ENCODE assay signal across 27 mouse cellular contexts in genomic region chr8:76182520-76182919, GRCm38 (mm10).
"Had no signal": no experiment of that assay in that cellular context is flagged by ENCODE, and none has a peak within 500 bp of the region (broad histone marks: within the 10 kb centered on the region; RNA-seq: fewer than 3 reads in every experiment).

No protein-coding gene starts in this region.

- DNase-seq: gastrocnemius, adult 2 months; gastrocnemius, postnatal 10 days; gastrocnemius, postnatal 25 days; heart, adult 18-20 months; heart, postnatal 10 days; heart, postnatal 4 days; kidney, adult 18-20 months; kidney, adult 8-10 months; kidney, postnatal 10 days; kidney, postnatal 25 days; kidney, postnatal 4 days; liver; liver, embryonic 13.5 days had no signal

- H3K27me3 ChIP-seq: heart, embryonic 12.5 days; hindbrain, embryonic 12.5 days; intestine, embryonic 15.5 days; limb, embryonic 12.5 days; liver, embryonic 13.5 days had no signal

- H3K9me3 ChIP-seq: heart, embryonic 10.5 days; heart, embryonic 12.5 days; hindbrain, embryonic 10.5 days; hindbrain, embryonic 12.5 days; intestine, embryonic 15.5 days; limb, embryonic 10.5 days; limb, embryonic 12.5 days; liver, embryonic 13.5 days had no signal

- H3K27ac ChIP-seq: gastrocnemius, adult 2 months; heart, embryonic 10.5 days; hindbrain, embryonic 10.5 days; hindbrain, embryonic 12.5 days; hindbrain, embryonic 14.5 days; intestine, embryonic 15.5 days; layer of hippocampus, adult 2 months; left cerebral cortex, adult 2 months; limb, embryonic 10.5 days; limb, embryonic 12.5 days; liver, embryonic 13.5 days had no signal

- H3K4me2 ChIP-seq: heart, embryonic 12.5 days; hindbrain, embryonic 12.5 days; hindbrain, embryonic 14.5 days; intestine, embryonic 15.5 days; limb, embryonic 12.5 days; liver, embryonic 11.5 days; liver, embryonic 13.5 days had no signal

- H3K4me1 ChIP-seq: heart, embryonic 10.5 days; heart, embryonic 12.5 days; hindbrain, embryonic 10.5 days; hindbrain, embryonic 12.5 days; intestine, embryonic 15.5 days; limb, embryonic 10.5 days; limb, embryonic 12.5 days; liver, embryonic 13.5 days had no signal

- ATAC-seq: hindbrain, embryonic 16.5 days; inflammation-experienced regulatory T-cells, adult 6 months; intestine, embryonic 15.5 days; intestine, postnatal 0 days had no signal

- H3K4me3 ChIP-seq: gastrocnemius, adult 2 months; heart, embryonic 10.5 days; heart, embryonic 12.5 days; hindbrain, embryonic 10.5 days; hindbrain, embryonic 12.5 days; intestine, embryonic 15.5 days; layer of hippocampus, adult 2 months; left cerebral cortex, adult 2 months; limb, embryonic 10.5 days; limb, embryonic 12.5 days; liver, embryonic 13.5 days had no signal

- H3K9ac ChIP-seq: heart, embryonic 12.5 days; hindbrain, embryonic 12.5 days; hindbrain, embryonic 14.5 days; intestine, embryonic 15.5 days; limb, embryonic 12.5 days; liver, embryonic 13.5 days had no signal

- H3K36me3 ChIP-seq: heart, embryonic 10.5 days; heart, embryonic 12.5 days; hindbrain, embryonic 10.5 days; hindbrain, embryonic 12.5 days; intestine, embryonic 15.5 days; limb, embryonic 10.5 days; limb, embryonic 12.5 days; liver, embryonic 13.5 days had no signal
